Mouse (Mus musculus): Measurements from ENCODE around the gene Cox6a1.
"Not testable (repeated sequence)": the region's sequence is repeated elsewhere in the genome, so short reads cannot be mapped to it uniquely, and the experiment has no call there.

The Cox6a1 gene

DNA sequence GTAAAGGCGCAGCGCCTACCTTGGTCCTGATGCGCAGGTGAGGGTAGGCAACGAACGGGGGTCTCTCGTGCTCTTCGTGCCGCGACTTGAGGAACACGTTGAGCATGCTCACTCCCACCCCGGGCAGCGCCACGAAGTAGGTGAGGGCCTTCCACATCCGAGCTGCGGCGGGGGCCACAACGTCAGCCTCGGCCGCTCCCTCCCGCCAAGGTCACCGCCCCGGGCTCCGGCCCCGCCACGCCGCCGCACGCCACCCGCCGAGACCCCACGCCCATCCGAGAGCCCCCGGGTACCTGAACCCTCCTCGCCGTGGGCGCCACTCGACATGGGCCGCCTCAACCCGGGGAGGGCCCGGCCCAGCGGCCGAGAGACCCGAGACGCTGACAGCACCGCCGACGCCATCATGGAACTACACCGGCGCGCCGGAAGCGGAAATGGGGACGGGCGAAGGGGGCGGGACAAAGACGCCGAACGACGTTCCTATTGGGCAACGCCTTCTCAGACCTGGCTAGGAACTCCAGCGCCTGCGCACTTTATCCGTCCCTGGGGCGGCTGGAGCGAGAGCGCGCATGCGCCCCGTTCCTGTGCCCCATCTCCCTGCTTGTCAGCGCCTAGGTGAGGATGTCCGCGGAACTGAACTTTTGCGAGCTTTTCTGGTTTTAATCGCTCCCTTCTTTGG, at the start of gene Cox6a1:
TSS of gene Cox6a1 (minus strand) at position 436 of the 679 bp plus-strand sequence.
- peak; percentile 97 for ATAC-seq (ENCODE audit: low TSS enrichment)

DNA sequence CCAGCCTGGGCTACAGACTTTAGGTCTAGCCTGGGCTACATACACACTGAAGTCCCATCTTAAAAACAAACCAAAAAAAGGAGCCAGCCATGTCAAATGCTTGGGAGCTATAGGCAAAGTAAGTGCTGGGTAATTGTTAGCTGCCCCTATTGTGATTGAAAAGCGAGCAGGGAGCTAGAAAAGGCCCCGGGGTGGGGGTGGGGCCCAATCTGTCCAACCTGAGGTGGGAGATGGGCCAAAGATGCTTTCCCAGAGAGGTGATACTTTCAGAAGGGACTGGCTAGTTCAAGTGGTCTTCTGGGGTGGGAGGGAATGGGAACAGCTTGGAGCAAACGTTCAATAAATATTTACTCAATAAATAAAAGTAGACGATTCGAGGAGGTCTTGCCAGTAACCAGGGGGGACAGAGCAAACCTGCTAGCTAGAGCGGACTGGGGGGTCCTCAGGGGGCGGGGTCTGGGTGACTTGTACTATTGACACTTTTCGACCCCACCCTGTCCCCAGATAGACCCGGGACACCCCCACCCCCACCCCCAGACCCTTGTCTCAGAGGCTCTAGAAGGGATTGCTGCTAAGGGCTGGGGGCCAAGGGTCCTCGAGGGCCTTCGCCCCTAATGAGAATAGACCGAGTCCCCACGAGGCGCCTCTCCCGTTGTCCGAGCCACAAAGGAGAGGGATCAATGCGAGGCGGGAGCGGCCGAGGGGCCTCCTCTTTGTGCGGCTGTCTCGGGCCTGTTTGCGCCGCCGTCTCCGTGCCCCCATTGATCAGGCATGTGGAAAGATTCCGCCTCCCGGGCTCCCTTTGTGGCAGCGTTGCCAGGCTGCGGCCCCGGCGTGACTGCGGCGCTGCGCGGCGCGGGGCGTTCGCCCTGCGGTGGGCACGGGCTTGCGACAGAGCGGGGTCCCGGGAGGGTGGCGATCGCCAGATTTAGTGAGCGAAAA, 49.3 kb upstream of the Cox6a1 start:
- ATAC-seq (ENCODE audit: low TSS enrichment): no peak

DNA sequence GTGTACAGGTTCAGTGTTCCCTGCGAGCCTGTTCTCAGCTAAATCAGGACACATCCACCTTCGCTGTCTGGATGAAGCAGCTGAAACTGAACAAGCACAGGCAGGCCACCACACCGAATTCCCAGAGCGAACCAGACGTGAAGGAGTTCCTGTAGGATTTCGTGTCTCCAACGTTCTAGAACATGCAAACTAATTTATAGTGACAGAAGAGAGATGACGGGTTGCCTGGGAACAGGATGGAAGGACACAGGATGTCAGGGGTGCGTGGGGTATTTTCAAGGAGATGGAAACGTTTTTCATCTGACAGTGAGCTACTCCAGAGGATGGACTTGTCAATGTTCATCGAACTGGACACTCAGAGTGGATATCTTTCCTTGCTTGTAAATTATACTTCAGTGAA, 47.9 kb upstream of the Cox6a1 start:
- no peak; the same call in 1 of the 2 replicates for ATAC-seq (ENCODE audit: low TSS enrichment)

DNA sequence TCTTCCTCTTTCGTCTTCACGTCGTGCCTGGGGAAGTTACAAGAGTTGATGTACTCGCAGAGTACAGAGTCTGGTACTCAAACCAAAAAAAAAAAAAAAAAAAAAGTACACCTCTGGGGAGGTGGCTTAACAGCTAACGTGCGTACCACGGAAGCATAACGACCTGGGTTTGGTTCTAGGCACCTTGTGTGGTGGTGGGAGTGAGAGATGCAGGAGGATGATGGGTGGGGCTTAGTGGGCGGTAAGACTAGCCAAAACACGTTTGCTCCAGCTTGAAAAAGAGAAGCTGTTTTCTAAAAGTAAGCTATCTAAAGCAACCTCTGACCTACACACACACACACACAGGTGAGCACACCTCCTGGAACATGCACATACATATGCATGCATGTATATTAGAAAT, 46.1 kb upstream of the Cox6a1 start:
- ATAC-seq (ENCODE audit: low TSS enrichment): no peak

DNA sequence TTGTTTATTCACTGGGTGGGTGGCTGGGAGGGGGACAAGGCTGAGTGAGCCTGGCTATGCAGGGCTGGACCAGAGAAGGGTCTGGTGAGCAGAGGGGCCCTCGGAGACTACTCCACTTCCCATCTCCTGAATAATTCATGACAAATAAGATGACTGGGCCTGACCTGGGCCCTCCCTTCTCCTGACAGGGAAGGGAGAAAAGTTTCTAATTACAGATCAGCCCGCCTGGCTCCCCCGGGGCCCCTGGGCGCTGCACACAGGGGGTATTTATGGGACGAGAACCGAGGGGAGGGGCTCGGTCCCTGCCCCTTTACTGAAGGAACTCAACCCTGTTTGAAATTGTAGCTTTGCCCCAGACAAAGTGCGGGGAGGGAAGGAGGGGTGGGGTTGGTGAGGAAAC, 45.4 kb upstream of the Cox6a1 start:
- no peak for ATAC-seq (ENCODE audit: low TSS enrichment)

GRCm38 (mm10) chr5:115392969-115393368, 44.2 kb upstream of the Cox6a1 start:
- no peak for ATAC-seq (ENCODE audit: low TSS enrichment)

- no peak for ATAC-seq (ENCODE audit: low TSS enrichment)
Measured at GRCm38 (mm10) chr5:115391935-115392334, 43.2 kb upstream of the Cox6a1 start.

- not testable (repeated sequence) for ATAC-seq (ENCODE audit: low TSS enrichment)
Measured at GRCm38 (mm10) chr5:115378882-115379281, 30.1 kb upstream of the Cox6a1 start.

DNA sequence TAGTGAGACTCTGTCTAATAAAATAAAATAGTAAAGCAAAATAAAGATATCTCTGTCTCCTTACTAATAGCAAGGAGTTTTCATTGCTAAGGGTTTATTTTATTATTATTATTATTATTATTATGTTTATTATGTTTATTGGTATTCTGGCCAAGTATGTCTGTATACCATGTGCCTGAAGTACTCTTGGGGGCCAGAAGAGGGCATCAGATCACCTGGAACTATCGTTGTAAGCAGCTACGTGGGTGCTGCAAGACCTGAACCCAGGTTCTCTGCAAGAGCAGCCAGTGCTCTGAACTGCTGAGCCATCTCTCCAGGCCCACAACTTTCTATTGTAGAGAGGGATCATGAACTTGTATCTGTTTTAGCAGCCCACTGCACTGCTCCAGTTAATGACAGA, 26.7 kb upstream of the Cox6a1 start:
- no peak for ATAC-seq (ENCODE audit: low TSS enrichment)

GRCm38 (mm10) chr5:115374204-115374820, 25.5 kb upstream of the Cox6a1 start:
- ATAC-seq (ENCODE audit: low TSS enrichment): no peak

- ATAC-seq (ENCODE audit: low TSS enrichment): no peak
Measured at GRCm38 (mm10) chr5:115373441-115374203, 24.8 kb upstream of the Cox6a1 start.

DNA sequence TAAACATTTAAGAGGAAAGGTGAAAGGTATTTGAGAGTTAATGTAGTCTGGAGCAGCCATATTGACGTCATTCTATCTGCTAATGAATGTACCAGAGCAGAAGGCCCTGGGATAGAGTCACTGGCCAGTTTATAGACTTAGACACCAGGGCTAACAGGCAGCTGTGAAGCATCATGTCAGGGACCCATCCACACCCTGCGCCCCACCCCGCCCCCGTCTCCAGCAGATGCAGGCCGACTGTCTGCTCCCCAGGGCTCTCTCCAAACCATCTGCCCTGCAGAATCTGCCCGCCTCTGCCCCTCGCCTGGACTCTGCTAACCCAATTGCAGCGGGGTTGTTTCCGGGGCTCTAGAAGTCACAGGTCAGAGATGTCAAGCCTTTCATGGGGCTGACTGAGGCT, 23.0 kb upstream of the Cox6a1 start:
- ATAC-seq (ENCODE audit: low TSS enrichment): no peak

- ATAC-seq (ENCODE audit: low TSS enrichment): no peak
Measured at GRCm38 (mm10) chr5:115364782-115365181, 16.0 kb upstream of the Cox6a1 start.

- ATAC-seq (ENCODE audit: low TSS enrichment): peak; percentile 98
Measured at GRCm38 (mm10) chr5:115362819-115363714, 14.3 kb upstream of the Cox6a1 start.

DNA sequence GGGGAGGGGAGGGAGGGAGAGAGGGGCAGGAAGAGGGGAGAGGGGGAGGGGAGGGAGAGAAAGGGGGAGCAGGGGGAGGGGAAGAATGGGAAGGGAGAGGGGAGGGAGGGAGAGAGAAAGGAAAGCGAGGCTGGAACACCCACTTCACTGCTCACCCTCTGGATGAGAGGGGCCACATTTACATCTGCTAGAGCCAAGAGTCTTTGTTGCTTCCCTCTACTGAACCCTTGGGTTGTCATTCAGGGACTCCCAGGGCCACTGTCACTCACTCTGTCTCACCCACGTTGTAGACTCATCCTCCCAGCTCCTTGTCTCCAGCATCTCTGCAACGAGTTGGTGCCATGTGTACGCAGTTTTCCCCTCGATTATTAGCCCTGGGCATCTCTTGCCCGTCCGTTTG, 13.4 kb upstream of the Cox6a1 start:
- no peak for ATAC-seq (ENCODE audit: low TSS enrichment)

- ATAC-seq (ENCODE audit: low TSS enrichment): no peak
Measured at GRCm38 (mm10) chr5:115359851-115360372, 11.1 kb upstream of the Cox6a1 start.

DNA sequence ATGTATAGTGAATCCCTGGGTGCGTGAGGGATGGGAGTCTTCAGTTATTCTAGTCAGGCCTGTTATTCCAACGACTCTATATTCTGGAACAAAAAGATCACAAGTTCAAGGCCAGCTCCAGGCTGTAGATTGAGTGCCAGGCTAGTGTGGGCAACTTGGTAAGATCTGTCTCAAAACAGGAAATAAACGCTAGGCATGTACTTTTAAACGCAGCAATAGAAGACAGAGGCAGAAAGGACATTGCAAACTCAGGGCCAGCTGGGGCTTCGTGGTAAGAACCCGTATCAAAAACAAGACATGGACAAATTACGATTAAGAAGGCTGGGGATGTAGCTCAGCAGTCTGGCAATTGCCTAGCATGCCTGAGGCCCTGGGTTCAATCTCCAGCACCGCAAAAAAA, 10.7 kb upstream of the Cox6a1 start:
- no peak for ATAC-seq (ENCODE audit: low TSS enrichment)

- peak; percentile 60; the same call in 1 of the 2 replicates for ATAC-seq (ENCODE audit: low TSS enrichment)
Measured at GRCm38 (mm10) chr5:115358872-115359271, 10.1 kb upstream of the Cox6a1 start.

- no peak for ATAC-seq (ENCODE audit: low TSS enrichment)
Measured at GRCm38 (mm10) chr5:115355070-115355469, 6.3 kb upstream of the Cox6a1 start.

DNA sequence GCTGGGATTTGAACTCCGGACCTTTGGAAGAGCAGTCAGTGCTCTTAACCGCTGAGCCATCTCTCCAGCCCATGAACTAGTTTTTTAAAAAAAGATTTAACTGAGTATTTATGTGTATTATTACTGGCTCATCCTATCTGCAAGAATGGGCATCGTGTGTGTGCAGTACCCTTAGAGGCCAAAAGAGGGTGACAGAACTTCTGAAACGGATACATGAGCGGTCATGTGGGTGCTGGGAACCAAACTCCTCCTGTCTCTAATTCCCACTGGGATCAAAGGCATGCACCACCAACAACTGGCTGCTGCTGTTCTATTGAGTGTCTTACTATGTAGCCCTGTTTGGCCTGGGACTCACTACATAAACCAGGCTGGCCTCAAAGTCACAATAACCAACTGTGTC, 2.6 kb upstream of the Cox6a1 start:
- no peak for ATAC-seq (ENCODE audit: low TSS enrichment)

GRCm38 (mm10) chr5:115349225-115349555, 409 bp upstream of the Cox6a1 start:
- no peak; the same call in 1 of the 2 replicates for ATAC-seq (ENCODE audit: low TSS enrichment)

Measured in frontal cortex, adult (tissue).